In the genomic region with DNA sequence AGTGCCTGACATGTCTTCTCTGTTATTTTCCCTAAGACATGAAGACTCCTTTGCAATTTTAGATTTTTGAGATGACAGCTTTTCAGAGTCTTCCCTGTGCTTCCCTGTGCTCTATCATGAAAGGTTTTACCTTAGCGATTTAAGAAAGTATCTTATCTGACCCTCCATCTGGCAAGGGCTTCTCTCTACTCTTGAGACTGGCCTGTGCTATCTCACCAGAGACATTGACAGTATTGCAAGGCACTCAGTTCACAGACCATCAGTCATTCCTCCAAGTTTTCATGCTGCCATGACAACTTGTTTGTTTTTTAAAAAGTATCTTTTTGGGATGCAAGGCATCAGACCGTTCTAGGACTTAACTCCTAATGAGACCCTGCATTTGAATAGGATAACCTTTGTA, we compare ENCODE assay signal across 20 mouse cellular contexts. TPM values are rescaled to one million over a fixed set of nuclear protein-coding genes. Genes with fewer than 3 reads are reported as not detected.
A peak's percentile ranks its signal among the peaks of the same experiment; 100 is the strongest.
DNase-seq lines count a peak whose midpoint lies in the region; ATAC-seq and TF ChIP-seq lines count a peak whose summit lies in the region.
"Had no signal": no experiment of that assay in that cellular context is flagged by ENCODE, and none has a peak within 500 bp of the region (broad histone marks: within the 10 kb centered on the region; RNA-seq: fewer than 3 reads in every experiment).

No protein-coding gene starts in this region.

- H3K4me2 ChIP-seq in liver, embryonic 12.5 days: no peak overlapping the region
- H3K4me2 ChIP-seq in liver, postnatal 0 days (ENCODE audit: low read depth, low read length): no peak overlapping the region
- H3K4me2 ChIP-seq in liver, embryonic 15.5 days: no peak overlapping the region
- H3K4me2 ChIP-seq in forebrain, embryonic 14.5 days (ENCODE audit: low read length): no peak overlapping the region
- H3K4me2 ChIP-seq: forebrain, embryonic 13.5 days; heart, embryonic 11.5 days; heart, embryonic 15.5 days; hindbrain, embryonic 14.5 days had no signal

- peak; percentile 68 for ATAC-seq in liver, embryonic 12.5 days
- no peak for ATAC-seq in liver, postnatal 0 days
- peak; percentile 37; the same call in 1 of the 2 replicates for ATAC-seq in liver, embryonic 15.5 days (ENCODE audit: insufficient read depth)
- ATAC-seq in forebrain, embryonic 14.5 days: no peak
- ATAC-seq: activated CD4-positive, CD25-positive, alpha-beta regulatory T cell, adult 4 months; forebrain, embryonic 13.5 days; Patski had no signal

- no peak for TF ChIP-seq EP300 in liver, postnatal 0 days (IDR thresholded peaks at IDR 0.05; ENCODE audit: low read depth)
- peak; percentile 38 to 59; a peak in 3 of 4 replicates for TF ChIP-seq EP300 in MEL (IDR thresholded peaks at IDR 0.05; ENCODE audit: low read depth in 1 of 2, low read length in 2 of 2)

- DNase-seq in liver, postnatal 0 days: no peak
- peak; percentile 69 for DNase-seq in MEL (ENCODE audit: low read depth, low spot score)
- DNase-seq in forebrain, embryonic 14.5 days (ENCODE audit: low spot score): no peak
- DNase-seq in layer of hippocampus, adult 2 months (ENCODE audit: low spot score in 2 of 2): no peak
- DNase-seq: adrenal gland, adult 2 months; adrenal gland, postnatal 25 days; cerebellum, adult 2 months; cerebellum, postnatal 10 days; gastrocnemius, postnatal 36 days; heart, adult 18-20 months; heart, postnatal 14 days had no signal

- H3K36me3 ChIP-seq in liver, embryonic 12.5 days: no peaks in the 10 kb centered on the region
- no peaks in the 10 kb centered on the region for H3K36me3 ChIP-seq in liver, postnatal 0 days (replicated peaks; ENCODE audit: insufficient read depth, low read length)
- H3K36me3 ChIP-seq in MEL (ENCODE audit: control insufficient read depth in 1 of 2, insufficient read depth in 2 of 2, low read length in 2 of 2): peaks cover 0 to 55% of the 10 kb centered on the region in 2 experiments; a peak in 2 of 4 replicates
- H3K36me3 ChIP-seq in liver, embryonic 15.5 days (replicated peaks): no peaks in the 10 kb centered on the region
- H3K36me3 ChIP-seq in forebrain, embryonic 14.5 days (ENCODE audit: control insufficient read depth, insufficient read depth, low read length): no peaks in the 10 kb centered on the region
- H3K36me3 ChIP-seq: embryonic facial prominence, embryonic 10.5 days; heart, embryonic 15.5 days had no signal

- H3K27me3 ChIP-seq in liver, embryonic 12.5 days (replicated peaks): no peaks in the 10 kb centered on the region
- no peaks in the 10 kb centered on the region for H3K27me3 ChIP-seq in liver, postnatal 0 days (ENCODE audit: insufficient read depth, low read length)
- no peaks in the 10 kb centered on the region for H3K27me3 ChIP-seq in MEL (ENCODE audit: control insufficient read depth in 1 of 2, insufficient read depth in 2 of 2, low read length in 2 of 2)
- H3K27me3 ChIP-seq in liver, embryonic 15.5 days: no peaks in the 10 kb centered on the region
- no peaks in the 10 kb centered on the region for H3K27me3 ChIP-seq in forebrain, embryonic 14.5 days (replicated peaks; ENCODE audit: control insufficient read depth, insufficient read depth, low read length)
- H3K27me3 ChIP-seq: forebrain, embryonic 13.5 days; heart, embryonic 15.5 days; Patski had no signal

- TF ChIP-seq CTCF in liver, postnatal 0 days (IDR thresholded peaks at IDR 0.05; ENCODE audit: low read depth): no peak
- no peak for TF ChIP-seq CTCF in MEL (IDR thresholded peaks at IDR 0.05 in 2 of 3, conservative IDR thresholded peaks at IDR 0.05 in 1 of 3; ENCODE audit: control insufficient read depth in 1 of 3, insufficient read depth in 1 of 3, low read depth in 2 of 3, low read length in 3 of 3, poor library complexity in 1 of 3, severe bottlenecking in 1 of 3)
- no peak for TF ChIP-seq CTCF in layer of hippocampus, adult 2 months (conservative IDR thresholded peaks at IDR 0.05)

- H3K79me2 ChIP-seq in MEL (ENCODE audit: control insufficient read depth, insufficient read depth, low read length, poor library complexity): no peaks in the 10 kb centered on the region

- no peak for TF ChIP-seq POLR2A in MEL (IDR thresholded peaks at IDR 0.05; ENCODE audit: control insufficient read depth in 1 of 2, insufficient read depth in 1 of 2, low read depth in 1 of 2, low read length in 2 of 2, poor library complexity in 1 of 2)

- TF ChIP-seq RAD21 in MEL (IDR thresholded peaks at IDR 0.05; ENCODE audit: low read depth, low read length): no peak

- WGBS in liver, embryonic 12.5 days (ENCODE audit: insufficient replicate concordance): 34% methylated on average over 2 of the region's 2 CpGs
- 49% methylated on average over 2 of the region's 2 CpGs for WGBS in liver, postnatal 0 days (ENCODE audit: insufficient replicate concordance)
- WGBS in liver, embryonic 15.5 days (ENCODE audit: insufficient replicate concordance): 29% methylated on average over 2 of the region's 2 CpGs
- WGBS in forebrain, embryonic 14.5 days: 77% methylated on average over 2 of the region's 2 CpGs

- no peak overlapping the region for H3K9ac ChIP-seq in liver, embryonic 12.5 days
- no peak overlapping the region for H3K9ac ChIP-seq in liver, postnatal 0 days (replicated peaks)
- H3K9ac ChIP-seq in MEL (ENCODE audit: control insufficient read depth, low read depth, low read length, poor library complexity, severe bottlenecking): peak overlapping the region; percentile 35
- H3K9ac ChIP-seq in liver, embryonic 15.5 days: no peak overlapping the region
- H3K9ac ChIP-seq in forebrain, embryonic 14.5 days (ENCODE audit: low read length): no peak overlapping the region
- H3K9ac ChIP-seq: forebrain, embryonic 13.5 days; heart, embryonic 15.5 days; hindbrain, embryonic 14.5 days had no signal

- H3K4me1 ChIP-seq in liver, embryonic 12.5 days: peaks cover 17% of the 10 kb centered on the region
- peaks cover 10% of the 10 kb centered on the region for H3K4me1 ChIP-seq in liver, postnatal 0 days (ENCODE audit: insufficient read depth)
- peaks cover 37 to 50% of the 10 kb centered on the region in 2 experiments for H3K4me1 ChIP-seq in MEL (ENCODE audit: control insufficient read depth in 1 of 2, insufficient read depth in 2 of 2, low read length in 2 of 2)
- H3K4me1 ChIP-seq in liver, embryonic 15.5 days (replicated peaks): peaks cover 12% of the 10 kb centered on the region
- no peaks in the 10 kb centered on the region for H3K4me1 ChIP-seq in forebrain, embryonic 14.5 days (ENCODE audit: control insufficient read depth, insufficient read depth, low read length)
- H3K4me1 ChIP-seq: forebrain, embryonic 13.5 days had no signal

- no peak overlapping the region for H3K4me3 ChIP-seq in liver, embryonic 12.5 days
- no peak overlapping the region for H3K4me3 ChIP-seq in liver, postnatal 0 days (ENCODE audit: low read depth, low read length)
- H3K4me3 ChIP-seq in MEL (ENCODE audit: control insufficient read depth in 1 of 2, insufficient read depth in 1 of 2, low read depth in 2 of 2, low read length in 2 of 2): peak overlapping the region in 1 of 2 experiments; percentile 37; a peak in 2 of 4 replicates
- H3K4me3 ChIP-seq in liver, embryonic 15.5 days (replicated peaks): no peak overlapping the region
- H3K4me3 ChIP-seq in forebrain, embryonic 14.5 days (ENCODE audit: low read depth, low read length): no peak overlapping the region
- no peak overlapping the region for H3K4me3 ChIP-seq in layer of hippocampus, adult 2 months
- H3K4me3 ChIP-seq: embryonic facial prominence, embryonic 10.5 days; forebrain, embryonic 13.5 days; heart, embryonic 15.5 days had no signal

- no peak overlapping the region for H3K27ac ChIP-seq in liver, embryonic 12.5 days
- H3K27ac ChIP-seq in liver, postnatal 0 days (ENCODE audit: low read depth): no peak overlapping the region
- H3K27ac ChIP-seq in MEL (ENCODE audit: control insufficient read depth, low read depth, low read length): peak overlapping the region; percentile 80
- no peak overlapping the region for H3K27ac ChIP-seq in liver, embryonic 15.5 days (replicated peaks)
- no peak overlapping the region for H3K27ac ChIP-seq in forebrain, embryonic 14.5 days (ENCODE audit: low read depth, low read length)
- H3K27ac ChIP-seq in layer of hippocampus, adult 2 months: no peak overlapping the region
- H3K27ac ChIP-seq: embryonic facial prominence, embryonic 10.5 days; forebrain, embryonic 13.5 days; heart, embryonic 15.5 days; hindbrain, embryonic 14.5 days had no signal

- H3K9me3 ChIP-seq in liver, embryonic 12.5 days (replicated peaks): no peaks in the 10 kb centered on the region
- H3K9me3 ChIP-seq in liver, postnatal 0 days (ENCODE audit: low read length): no peaks in the 10 kb centered on the region
- no peaks in the 10 kb centered on the region for H3K9me3 ChIP-seq in MEL (replicated peaks; ENCODE audit: insufficient read depth, low read length)
- no peaks in the 10 kb centered on the region for H3K9me3 ChIP-seq in liver, embryonic 15.5 days (replicated peaks)
- H3K9me3 ChIP-seq in forebrain, embryonic 14.5 days (replicated peaks; ENCODE audit: control insufficient read depth, low read length): no peaks in the 10 kb centered on the region
- H3K9me3 ChIP-seq: embryonic facial prominence, embryonic 10.5 days; forebrain, embryonic 13.5 days; heart, embryonic 15.5 days had no signal

TF ChIP-seq in MEL, 35 proteins besides CTCF, POLR2A, EP300 and RAD21 (continues in another document):
- TF ChIP-seq ETS1 (IDR thresholded peaks at IDR 0.05; ENCODE audit: low read depth, low read length) (peak; percentile 65; the same call in 1 of the 2 replicates), RCOR1 (IDR thresholded peaks at IDR 0.05; ENCODE audit: low read depth, low read length) (0 out of 2 replicates have a peak, but pooled peaks have one; percentile 31), CHD1 (IDR thresholded peaks at IDR 0.05; ENCODE audit: low read depth, low read length) (no peak), MYB (IDR thresholded peaks at IDR 0.05; ENCODE audit: low read depth, low read length) (no peak), TAL1 (IDR thresholded peaks at IDR 0.05; ENCODE audit: low read length) (peak; percentile 65), ZMIZ1 (IDR thresholded peaks at IDR 0.05; ENCODE audit: low read depth, low read length) (no peak), GATA1 (IDR thresholded peaks at IDR 0.05; ENCODE audit: low read depth, low read length) (peak; percentile 84), MAX (IDR thresholded peaks at IDR 0.05; ENCODE audit: low read length) (no peak), ZNF384 (IDR thresholded peaks at IDR 0.05; ENCODE audit: low read depth, low read length) (no peak), USF1 (IDR thresholded peaks at IDR 0.05; ENCODE audit: low read depth, low read length) (no peak)

RNA-seq across cellular contexts. Expression of gene Klf6, which starts 13.5 kb away (rescaled TPM):
- polyA plus RNA-seq in liver, embryonic 12.5 days (2016; fragmentation: Nextera tagmentation; extraction: Ambion mirVana): 24.7 and 26.3 TPM in 2 replicates
- polyA plus RNA-seq in liver, postnatal 0 days (2015; fragmentation: Nextera tagmentation; extraction: Ambion mirVana): 15.3 and 18.9 TPM in 2 replicates
- total RNA-seq in MEL (2012; rRNA removed): 2.0 and 4.6 TPM in 2 replicates
- 1 to 10 TPM in 1 of 2 experiments, not detected in 1; 4.6 TPM for polyA plus RNA-seq in MEL (2012; ENCODE audit: insufficient read depth in 1 of 2, insufficient read length in 2 of 2, low read depth in 1 of 2, low replicate concordance in 2 of 2, missing spikeins in 1 of 2)
- 20.6 and 21.3 TPM in 2 replicates for polyA plus RNA-seq in liver, embryonic 15.5 days (2015; fragmentation: Nextera tagmentation; extraction: Ambion mirVana)
- 56.9 and 80.8 TPM in 2 replicates for polyA plus RNA-seq in forebrain, embryonic 14.5 days (2014; fragmentation: Nextera tagmentation; extraction: Ambion mirVana)
- 10 to 100 TPM; 25.0 to 27.3 TPM for total RNA-seq in layer of hippocampus, adult 2 months (2021)

Comparison
In these comparisons a context has a peak if more than half of its experiments do, and no peak if none do; other contexts are left out.
1. ATAC-seq: peak in liver, embryonic 12.5 days (single experiment) and liver, embryonic 15.5 days (single experiment); none in liver, postnatal 0 days (single experiment) and forebrain, embryonic 14.5 days (single experiment).